Mouse (Mus musculus) kidney, postnatal 36 days (tissue): Measurements from ENCODE around the gene Gm49355.

Experiments used
- DNase-seq, 2 experiments: peaks; one replicate each; pipeline ENCODE4 v3.0.0; 2021 to 2022; ENCODE audit warnings: mixed read lengths in 2 of 2

Gene Gm49355

GRCm38 (mm10) chr14:12343451-12343941, 59.7 kb downstream of the Gm49355 start:
- no peak for DNase-seq

GRCm38 (mm10) chr14:12344061-12344745, 60.4 kb downstream of the Gm49355 start:
- DNase-seq: no peak

- peak in 1 of 2 experiments; percentile 60 for DNase-seq
These were observed 61.0 kb downstream of the Gm49355 start for GRCm38 (mm10) chr14:12344746-12345240.

GRCm38 (mm10) chr14:12345241-12345921, 61.6 kb downstream of the Gm49355 start:
- DNase-seq: no peak

GRCm38 (mm10) chr14:12346011-12346864, 62.5 kb downstream of the Gm49355 start:
- DNase-seq: peak in 1 of 2 experiments; percentile 5

GRCm38 (mm10) chr14:12346865-12347600, 63.3 kb downstream of the Gm49355 start:
- DNase-seq: no peak

- DNase-seq: no peak
These were observed 64.3 kb downstream of the Gm49355 start, which contains the start of gene Fezf2 for GRCm38 (mm10) chr14:12348089-12348488. Fezf2 (minus strand) TSS chr14:12348189.

GRCm38 (mm10) chr14:12349334-12350090, 65.7 kb downstream of the Gm49355 start:
- no peak for DNase-seq

- no peak for DNase-seq
These were observed 66.6 kb downstream of the Gm49355 start for GRCm38 (mm10) chr14:12350271-12350916.
